Mouse (Mus musculus) MEL (cell line): ENCODE results near the gene Tceal8. TPM values are rescaled to one million over a fixed set of nuclear protein-coding genes. Genes with fewer than 3 reads are reported as not detected.

Source experiments
- DNase-seq: peaks from one replicate; pipeline ENCODE4 v3.0.0; 2011; ENCODE audit warnings: low read depth, low spot score
- H3K27ac ChIP-seq: 2 replicates; pipeline ENCODE4 v1.5.1; 2012; ENCODE audit warnings: low read depth, mild to moderate bottlenecking, control low read depth, low read length, moderate library complexity; ENCODE audit not compliant: control insufficient read depth
- H3K27me3 ChIP-seq, 2 experiments: fragments of 150-350 bp in 1 of 2; sonication (generic) in 1 of 2; 2 replicates each; pipeline ENCODE4 v1.6.1; 2012; ENCODE audit warnings: low read length in 2 of 2, mild to moderate bottlenecking in 2 of 2, improper control_type of control experiment in 1 of 2, moderate library complexity in 1 of 2; ENCODE audit not compliant: insufficient read depth in 2 of 2, control insufficient read depth in 1 of 2
- H3K36me3 ChIP-seq, 2 experiments: 2 replicates each; pipeline ENCODE4 v1.6.1; 2012 to 2014; ENCODE audit warnings: low read length in 2 of 2, improper control_type of control experiment in 1 of 2, inconsistent platforms in 1 of 2, mild to moderate bottlenecking in 1 of 2; ENCODE audit not compliant: insufficient read depth in 2 of 2, control insufficient read depth in 1 of 2
- H3K4me1 ChIP-seq, 2 experiments: fragments of 150-350 bp in 1 of 2; sonication (generic) in 1 of 2; 2 replicates each; pipeline ENCODE4 v1.6.1; 2012; ENCODE audit warnings: low read length in 2 of 2, improper control_type of control experiment in 1 of 2, mild to moderate bottlenecking in 1 of 2; ENCODE audit not compliant: insufficient read depth in 2 of 2, control insufficient read depth in 1 of 2
- H3K4me3 ChIP-seq, 2 experiments: fragments of 150-350 bp in 1 of 2; sonication (generic) in 1 of 2; 2 replicates each; pipeline ENCODE4 v1.5.1; 2012; ENCODE audit warnings: low read depth in 2 of 2, low read length in 2 of 2, mild to moderate bottlenecking in 2 of 2, moderate library complexity in 2 of 2, control low read depth in 1 of 2, improper control_type of control experiment in 1 of 2; ENCODE audit not compliant: control insufficient read depth in 1 of 2, insufficient read depth in 1 of 2
- H3K79me2 ChIP-seq: 2 replicates; pipeline ENCODE4 v1.6.1; 2012; ENCODE audit warnings: mild to moderate bottlenecking, low read length, moderate library complexity; ENCODE audit not compliant: control insufficient read depth, poor library complexity, insufficient read depth
- H3K9ac ChIP-seq: 2 replicates; pipeline ENCODE4 v1.6.1; 2012; ENCODE audit warnings: low read depth, mild to moderate bottlenecking, control low read depth, low read length, moderate library complexity; ENCODE audit not compliant: control insufficient read depth, poor library complexity, severe bottlenecking
- H3K9me3 ChIP-seq: fragments of 150-350 bp; sonication (generic); replicated peaks from 2 replicates; pipeline ENCODE4 v1.6.1; 2012; ENCODE audit warnings: mild to moderate bottlenecking, low read length, improper control_type of control experiment, moderate library complexity; ENCODE audit not compliant: insufficient read depth
- BHLHE40 ChIP-seq: IDR thresholded peaks from 2 replicates; pipeline ENCODE4 v1.6.1; 2012; ENCODE audit warnings: low read depth, mild to moderate bottlenecking, inconsistent platforms, low read length, improper control_type of control experiment, borderline replicate concordance
- CHD2 ChIP-seq: IDR thresholded peaks from 2 replicates; pipeline ENCODE4 v1.6.1; 2011; ENCODE audit warnings: low read length, improper control_type of control experiment
- CTCF ChIP-seq, 3 experiments: IDR thresholded peaks in 2 of 3; conservative IDR thresholded peaks in 1 of 3; 2 replicates each; pipeline ENCODE4 v1.5.1; 2011 to 2012; ENCODE audit warnings: low read length in 3 of 3, low read depth in 2 of 3, mild to moderate bottlenecking in 2 of 3, improper control_type of control experiment in 1 of 3, inconsistent platforms in 1 of 3, mixed read lengths in 1 of 3, moderate library complexity in 1 of 3; ENCODE audit not compliant: control insufficient read depth in 1 of 3, insufficient read depth in 1 of 3, poor library complexity in 1 of 3, severe bottlenecking in 1 of 3
- ELF1 ChIP-seq: IDR thresholded peaks from 2 replicates; pipeline ENCODE4 v1.6.1; 2014; ENCODE audit warnings: low read depth, mild to moderate bottlenecking, inconsistent platforms, low read length, improper control_type of control experiment, moderate library complexity
- ETS1 ChIP-seq: IDR thresholded peaks from 2 replicates; pipeline ENCODE4 v1.6.1; 2012; ENCODE audit warnings: low read depth, mild to moderate bottlenecking, inconsistent platforms, low read length, improper control_type of control experiment, moderate library complexity
- GABPA ChIP-seq: IDR thresholded peaks from 2 replicates; pipeline ENCODE4 v1.6.1; 2012; ENCODE audit warnings: low read depth, mild to moderate bottlenecking, inconsistent platforms, low read length, improper control_type of control experiment, moderate library complexity
- JUND ChIP-seq: IDR thresholded peaks from 2 replicates; pipeline ENCODE4 v1.6.1; 2011; ENCODE audit warnings: low read depth, mild to moderate bottlenecking, improper control_type of control experiment, low read length
- KAT2A ChIP-seq: conservative IDR thresholded peaks from 2 replicates; pipeline ENCODE4 v1.6.1; 2012; ENCODE audit warnings: low read depth, low read length, improper control_type of control experiment, inconsistent platforms
- MAFK ChIP-seq: IDR thresholded peaks from 2 replicates; pipeline ENCODE4 v1.6.1; 2011; ENCODE audit warnings: low read depth, mild to moderate bottlenecking, low read length, improper control_type of control experiment, borderline replicate concordance
- MAX ChIP-seq: IDR thresholded peaks from 2 replicates; pipeline ENCODE4 v1.6.1; 2011; ENCODE audit warnings: low read length, improper control_type of control experiment
- MAZ ChIP-seq: IDR thresholded peaks from 2 replicates; pipeline ENCODE4 v1.6.1; 2012; ENCODE audit warnings: low read depth, mild to moderate bottlenecking, inconsistent platforms, low read length, improper control_type of control experiment
- MEF2A ChIP-seq: IDR thresholded peaks from 2 replicates; pipeline ENCODE4 v1.6.1; 2014; ENCODE audit warnings: low read depth, mild to moderate bottlenecking, inconsistent platforms, low read length, improper control_type of control experiment; ENCODE audit not compliant: poor library complexity, insufficient replicate concordance, severe bottlenecking; ENCODE audit errors: extremely low read depth
- MXI1 ChIP-seq: IDR thresholded peaks from 2 replicates; pipeline ENCODE4 v1.6.1; 2011; ENCODE audit warnings: mild to moderate bottlenecking, low read depth, low read length, improper control_type of control experiment
- MYB ChIP-seq: IDR thresholded peaks from 2 replicates; pipeline ENCODE4 v1.6.1; 2011; ENCODE audit warnings: mild to moderate bottlenecking, low read depth, low read length, improper control_type of control experiment
- MYC ChIP-seq: IDR thresholded peaks from 2 replicates; pipeline ENCODE4 v1.6.1; 2011; ENCODE audit warnings: low read depth, mild to moderate bottlenecking, low read length, improper control_type of control experiment, moderate library complexity
- NRF1 ChIP-seq: IDR thresholded peaks from 2 replicates; pipeline ENCODE4 v1.6.1; 2014; ENCODE audit warnings: low read depth, mild to moderate bottlenecking, inconsistent platforms, low read length, improper control_type of control experiment, moderate library complexity; ENCODE audit not compliant: poor library complexity, insufficient read depth, severe bottlenecking
- POLR2AphosphoS5 ChIP-seq: IDR thresholded peaks from 2 replicates; pipeline ENCODE4 v1.6.1; 2012; ENCODE audit warnings: low read depth, borderline replicate concordance, mild to moderate bottlenecking, inconsistent platforms, low read length, moderate library complexity, mixed read lengths
- RAD21 ChIP-seq: IDR thresholded peaks from 2 replicates; pipeline ENCODE4 v1.6.1; 2011; ENCODE audit warnings: mild to moderate bottlenecking, low read depth, low read length, improper control_type of control experiment
- RCOR1 ChIP-seq: IDR thresholded peaks from 2 replicates; pipeline ENCODE4 v1.6.1; 2012; ENCODE audit warnings: low read depth, mild to moderate bottlenecking, inconsistent platforms, low read length, improper control_type of control experiment
- SIN3A ChIP-seq: IDR thresholded peaks from 2 replicates; pipeline ENCODE4 v1.6.1; 2012; ENCODE audit warnings: low read length, improper control_type of control experiment, inconsistent platforms
- SMC3 ChIP-seq: IDR thresholded peaks from 2 replicates; pipeline ENCODE4 v1.6.1; 2011; ENCODE audit warnings: low read depth, low read length, improper control_type of control experiment
- TAL1 ChIP-seq: IDR thresholded peaks from 2 replicates; pipeline ENCODE4 v1.6.1; 2012; ENCODE audit warnings: mild to moderate bottlenecking, inconsistent platforms, low read length, moderate library complexity, mixed read lengths
- TBP ChIP-seq: IDR thresholded peaks from 2 replicates; pipeline ENCODE4 v1.8.0; 2011; ENCODE audit warnings: low read depth, low read length, improper control_type of control experiment
- USF1 ChIP-seq: IDR thresholded peaks from 2 replicates; pipeline ENCODE4 v1.6.1; 2014; ENCODE audit warnings: low read depth, mild to moderate bottlenecking, inconsistent platforms, low read length, improper control_type of control experiment, moderate library complexity
- USF2 ChIP-seq, 2 experiments: IDR thresholded peaks; 2 replicates each; pipeline ENCODE4 v1.6.1; 2011 to 2012; ENCODE audit warnings: improper control_type of control experiment in 2 of 2, low read length in 2 of 2, borderline replicate concordance in 1 of 2, inconsistent platforms in 1 of 2, low read depth in 1 of 2, mild to moderate bottlenecking in 1 of 2; ENCODE audit not compliant: insufficient read depth in 1 of 2
- ZC3H11A ChIP-seq: IDR thresholded peaks from 2 replicates; pipeline ENCODE4 v1.6.1; 2012; ENCODE audit warnings: low read depth, mild to moderate bottlenecking, inconsistent platforms, low read length, improper control_type of control experiment
- ZNF384 ChIP-seq: IDR thresholded peaks from 2 replicates; pipeline ENCODE4 v1.6.1; 2012; ENCODE audit warnings: low read depth, mild to moderate bottlenecking, inconsistent platforms, low read length, improper control_type of control experiment
- polyA plus RNA-seq, 2 experiments: library from polyadenylated mRNA; stranded (reverse) in 1 of 2; unstranded in 1 of 2; fragments of >175 nt in 1 of 2; fragments of >200 nt in 1 of 2; gene quantifications; 2 replicates each; pipeline versions ENCODE4 v1.2.1 to v1.2.4; 2012; ENCODE audit warnings: low replicate concordance in 2 of 2, low read depth in 1 of 2; ENCODE audit not compliant: insufficient read length in 2 of 2, insufficient read depth in 1 of 2, missing spikeins in 1 of 2
- total RNA-seq: library from RNA; depleted of rRNA; stranded (reverse); fragments of 300-350 nt; gene quantifications from 2 replicates; pipeline ENCODE4 v1.2.3, GENCODE M21; 2012

The Tceal8 gene
- total and polyA plus RNA-seq, 3 experiments, result 26.9 to 759 (median 41.1) TPM

DNA sequence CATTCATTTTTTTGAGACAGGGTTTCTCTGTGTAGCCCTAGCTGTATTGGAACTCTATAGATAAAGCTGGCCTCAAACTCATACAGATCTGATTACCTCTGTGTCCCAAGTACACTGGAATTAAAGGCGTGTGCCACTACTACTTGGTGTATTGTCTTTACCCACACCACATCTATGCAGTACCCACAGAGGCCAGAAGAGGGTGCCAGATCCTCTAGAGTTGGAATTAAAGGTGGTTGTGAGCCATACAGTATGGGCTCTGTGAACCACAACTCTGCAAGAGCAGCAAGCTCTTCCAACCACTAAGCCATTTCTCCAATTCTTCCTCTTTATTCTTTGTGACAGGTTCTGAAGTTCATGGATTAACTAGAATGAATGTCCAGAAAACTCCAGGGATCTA is 24.7 kb upstream of the Tceal8 start:
- Histone ChIP-seq H3K36me3 (peaks cover 0 to 5% of the 10 kb centered on the region in 2 experiments; a peak in 2 of 4 replicates), H3K4me3 (no peak overlapping the region), H3K27ac (no peak overlapping the region), H3K4me1 (peaks cover 0 to 4% of the 10 kb centered on the region in 2 experiments; a peak in 2 of 4 replicates), H3K9ac (0 out of 2 replicates have a peak overlapping the region, but pooled peaks have one; percentile 14), H3K79me2 (no peaks in the 10 kb centered on the region), H3K9me3 (no peaks in the 10 kb centered on the region), H3K27me3 (peaks cover 0 to 2% of the 10 kb centered on the region in 2 experiments; a peak in 1 of 4 replicates)
- TF ChIP-seq MXI1 (no peak), RCOR1 (no peak), ETS1 (no peak), USF1 (no peak), MYB (no peak), ZC3H11A (peak; percentile 66), TAL1 (no peak), CTCF (IDR thresholded peaks at IDR 0.05 in 2 of 3, conservative IDR thresholded peaks at IDR 0.05 in 1 of 3; ENCODE audit: control insufficient read depth in 1 of 3, insufficient read depth in 1 of 3, low read depth in 2 of 3, low read length in 3 of 3, poor library complexity in 1 of 3, severe bottlenecking in 1 of 3) (peak; percentile 67 to 89 (median 86)), RAD21 (peak; percentile 84), TBP (0 out of 2 replicates have a peak, but pooled peaks have one; percentile 29), SMC3 (peak; percentile 83), CHD2 (no peak)
- DNase-seq, result peak; percentile 86

DNA sequence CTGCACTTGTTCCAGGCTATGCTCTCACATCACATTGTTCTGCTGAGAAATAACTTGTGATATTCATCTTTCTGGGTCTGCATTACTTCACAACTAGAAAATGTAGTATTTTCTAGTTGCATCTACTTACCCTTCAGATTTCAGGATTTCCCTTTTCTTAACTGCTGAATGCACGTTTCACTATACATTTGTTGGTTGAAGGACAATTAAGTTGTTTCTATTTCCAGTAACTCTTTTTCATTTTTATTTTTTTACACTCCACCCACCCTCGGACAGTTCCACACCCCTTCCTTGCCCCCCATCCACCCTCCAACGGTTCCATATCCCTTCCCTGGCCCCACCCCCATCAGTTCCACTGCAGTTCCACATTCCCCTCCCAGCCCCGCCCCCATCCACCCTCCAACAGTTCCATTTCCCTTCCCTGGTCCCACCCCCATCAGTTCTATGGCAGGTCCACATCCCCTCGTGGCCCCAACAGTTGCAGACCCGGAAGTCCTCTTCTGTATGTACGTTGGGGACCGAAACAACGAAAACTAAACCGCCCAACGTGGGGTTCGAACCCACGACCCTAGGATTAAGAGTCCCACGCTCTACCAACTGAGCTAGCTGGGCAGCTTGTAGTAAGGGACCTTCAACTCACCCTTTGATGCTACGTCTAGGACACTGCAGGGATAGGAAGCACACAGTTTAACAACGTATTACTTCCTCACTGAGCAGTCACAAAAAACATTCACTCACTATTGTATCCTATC is 23.2 kb upstream of the Tceal8 start:
- DNase-seq, result peak; percentile 96
- Histone ChIP-seq H3K79me2 (no peaks in the 10 kb centered on the region), H3K36me3 (peaks cover 0 to 5% of the 10 kb centered on the region in 2 experiments; a peak in 2 of 4 replicates), H3K27me3 (no peaks in the 10 kb centered on the region; a peak in 2 of 4 replicates), H3K4me1 (peaks cover 0 to 4% of the 10 kb centered on the region in 2 experiments; a peak in 2 of 4 replicates), H3K9ac (peak overlapping the region; percentile 53), H3K9me3 (no peaks in the 10 kb centered on the region), H3K27ac (peak overlapping the region; percentile 47), H3K4me3 (peak overlapping the region; percentile 29 to 51; a peak in 3 of 4 replicates)
- TF ChIP-seq TAL1 (no peak), KAT2A (peak; percentile 66; the same call in 1 of the 2 replicates), ZC3H11A (no peak), NRF1 (peak; percentile 39; the same call in 1 of the 2 replicates), MYC (peak; percentile 52; the same call in 1 of the 2 replicates), MXI1 (peak; percentile 50; the same call in 1 of the 2 replicates), ZNF384 (no peak), RCOR1 (no peak), TBP (peak; percentile 100), MAFK (peak; percentile 99), GABPA (no peak), BHLHE40 (peak; percentile 55; the same call in 1 of the 2 replicates), JUND (no peak), CTCF (IDR thresholded peaks at IDR 0.05 in 2 of 3, conservative IDR thresholded peaks at IDR 0.05 in 1 of 3; ENCODE audit: control insufficient read depth in 1 of 3, insufficient read depth in 1 of 3, low read depth in 2 of 3, low read length in 3 of 3, poor library complexity in 1 of 3, severe bottlenecking in 1 of 3) (no peak), SMC3 (no peak), POLR2AphosphoS5 (no peak), ELF1 (peak; percentile 97), MAZ (peak; percentile 78), MEF2A (no peak), SIN3A (peak; percentile 54), USF2 (IDR thresholded peaks at IDR 0.05; ENCODE audit: borderline replicate concordance in 1 of 2, insufficient read depth in 1 of 2, low read depth in 1 of 2, low read length in 2 of 2) (no peak), MAX (no peak), ETS1 (peak; percentile 14; the same call in 1 of the 2 replicates)
